Mouse (Mus musculus): ENCODE data around the gene Ldb2. TPM values are rescaled to one million over a fixed set of nuclear protein-coding genes. Genes with fewer than 3 reads are reported as not detected.

The Ldb2 gene
- total RNA-seq, 2 experiments from 2014 or later = 6.1 to 6.8 TPM

DNA sequence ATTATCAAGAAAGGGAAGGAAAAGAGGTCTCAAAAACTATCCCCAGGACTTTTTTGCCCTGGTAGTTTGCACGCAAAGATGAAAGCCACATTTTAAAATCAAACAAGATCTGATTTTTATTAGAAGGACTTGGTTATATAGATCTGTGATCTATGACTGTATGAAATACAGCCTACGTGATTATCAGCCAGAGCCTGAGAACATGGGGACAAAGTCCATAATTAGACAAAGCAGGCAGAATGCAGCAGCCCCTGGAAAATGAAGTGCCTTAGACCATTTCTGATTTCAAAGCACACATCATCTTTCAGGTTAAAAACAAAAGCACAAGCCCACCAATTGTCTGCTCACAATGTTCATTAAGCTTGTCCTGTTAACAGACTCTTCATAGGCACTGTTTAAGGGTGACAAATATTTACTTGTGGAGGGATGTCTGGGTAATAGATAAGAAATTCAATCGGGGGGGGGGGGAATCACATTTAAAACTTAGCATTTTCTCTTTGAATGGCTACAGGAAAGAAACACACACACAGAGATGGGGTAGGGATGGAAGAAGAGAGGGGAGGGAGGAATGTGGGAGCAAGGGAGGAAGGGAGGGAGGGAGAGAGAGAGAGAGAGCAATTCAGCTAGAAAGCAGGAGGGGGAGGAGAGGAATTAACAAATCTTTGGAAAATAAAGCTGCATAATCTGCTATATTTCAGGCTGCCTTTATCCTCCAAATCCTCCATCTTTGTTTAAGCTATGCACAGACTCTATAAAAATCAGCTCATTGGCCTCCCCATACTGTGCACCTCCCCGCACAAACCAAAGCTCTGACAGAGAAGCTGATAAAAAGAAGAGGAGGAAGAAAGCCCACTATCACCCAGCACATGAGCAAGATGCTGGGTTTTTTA is 153.3 kb downstream of the Ldb2 start:
- no peak for DNase-seq

DNA sequence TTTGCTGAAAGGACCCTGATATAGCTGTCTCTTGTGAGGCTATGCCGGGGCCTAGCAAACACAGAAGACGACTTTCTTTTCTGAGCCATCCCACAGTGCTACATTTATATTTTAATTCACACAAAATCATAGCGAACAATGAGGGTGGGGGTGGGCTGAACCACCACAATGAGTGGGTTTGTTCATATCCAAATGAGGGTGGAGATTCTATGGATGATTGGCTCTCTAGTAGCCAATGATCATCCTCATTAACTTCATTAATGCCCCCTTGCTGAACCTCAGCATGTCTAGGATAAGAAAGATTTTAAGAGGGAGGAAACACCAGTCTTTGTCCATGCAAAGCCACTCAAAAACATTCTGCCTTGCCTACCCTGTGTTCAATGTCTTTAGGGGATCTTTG is 156.4 kb downstream of the Ldb2 start:
- DNase-seq = no peak

DNA sequence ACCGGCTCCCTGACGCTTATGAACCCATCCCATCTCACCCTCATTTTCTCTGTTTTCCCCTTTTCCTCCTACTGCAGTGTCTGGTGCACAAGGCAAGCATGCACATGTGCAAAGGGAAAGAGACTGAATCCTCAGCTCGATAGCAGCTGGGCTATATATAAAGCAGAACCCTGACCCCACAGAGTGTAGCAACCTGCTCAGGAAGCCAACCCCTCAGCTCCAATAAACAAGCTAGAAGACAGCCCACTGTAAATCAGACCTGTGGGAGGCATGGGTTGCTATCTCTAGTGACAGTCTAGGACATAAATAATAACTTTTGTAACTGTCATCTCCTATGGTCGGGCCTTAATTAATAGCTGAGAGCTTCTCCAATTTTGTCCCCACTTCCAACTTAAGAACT is 158.4 kb downstream of the Ldb2 start:
- DNase-seq = no peak

DNA sequence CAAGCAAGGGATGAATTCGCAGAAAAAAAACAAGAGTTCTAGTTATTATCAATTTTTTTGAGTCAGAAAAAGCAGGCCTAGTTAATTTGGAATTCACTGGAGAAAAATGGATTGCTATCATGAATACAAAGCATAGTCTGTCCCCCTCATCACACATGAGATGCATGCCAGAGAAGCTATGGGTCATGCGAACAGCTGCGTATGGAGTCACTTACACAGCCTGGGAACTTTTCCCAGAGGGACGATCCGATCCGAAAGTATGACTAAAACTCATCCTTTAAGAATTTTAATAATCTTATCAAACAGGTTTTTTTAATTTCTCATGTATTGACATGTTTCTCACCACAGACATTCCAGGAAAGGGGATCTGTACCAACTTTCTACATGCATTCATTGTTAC is 163.9 kb downstream of the Ldb2 start:
- DNase-seq = peak in 1 of 2 experiments; percentile 5

DNA sequence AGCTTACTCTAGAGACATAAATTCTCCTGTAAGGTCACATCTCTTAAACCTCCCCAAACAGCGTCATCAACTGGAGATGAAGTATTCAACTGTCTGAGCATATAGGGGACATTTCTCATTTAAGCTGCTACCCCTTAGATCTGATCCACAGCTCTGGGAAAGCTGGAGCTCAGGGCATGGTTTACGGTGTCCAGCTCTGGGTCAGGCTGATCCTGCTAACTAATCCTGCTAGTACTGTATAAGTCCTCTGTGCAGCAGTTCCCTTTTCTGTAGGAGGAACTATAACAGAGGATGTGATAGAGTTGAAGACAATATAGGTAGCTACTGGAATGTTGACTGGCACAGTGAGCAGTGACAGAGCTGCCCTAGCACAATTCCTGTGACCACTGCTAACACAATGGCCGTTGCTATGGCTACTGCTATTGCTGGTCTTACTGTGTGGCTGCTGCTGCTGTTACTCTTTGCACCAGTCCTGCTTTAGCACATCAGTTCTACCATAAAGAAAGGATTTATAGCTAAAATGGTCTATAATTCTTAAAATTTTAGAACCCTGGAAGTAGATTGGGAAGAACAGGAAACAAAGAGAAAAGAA is 170.3 kb downstream of the Ldb2 start:
- no peak for DNase-seq

DNA sequence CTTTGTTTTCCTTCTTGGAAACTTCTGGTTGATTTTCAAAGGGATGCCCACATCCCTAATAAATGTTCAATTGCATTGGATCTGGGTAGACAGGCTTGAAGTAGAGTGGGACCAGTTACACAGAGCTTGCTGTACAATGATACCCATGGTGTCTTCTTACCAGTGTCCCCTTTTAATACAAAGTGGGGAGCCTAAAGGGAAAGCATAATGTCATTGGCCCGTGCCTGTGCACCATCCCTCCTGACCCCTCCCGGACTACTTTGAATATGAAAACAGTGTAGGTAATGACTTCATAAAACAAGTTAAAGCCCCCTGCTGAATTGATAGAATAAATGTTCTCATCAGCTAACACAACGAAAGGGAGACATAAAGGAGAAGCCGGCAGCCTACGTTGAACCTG is 172.0 kb downstream of the Ldb2 start:
- no peak for DNase-seq

DNA sequence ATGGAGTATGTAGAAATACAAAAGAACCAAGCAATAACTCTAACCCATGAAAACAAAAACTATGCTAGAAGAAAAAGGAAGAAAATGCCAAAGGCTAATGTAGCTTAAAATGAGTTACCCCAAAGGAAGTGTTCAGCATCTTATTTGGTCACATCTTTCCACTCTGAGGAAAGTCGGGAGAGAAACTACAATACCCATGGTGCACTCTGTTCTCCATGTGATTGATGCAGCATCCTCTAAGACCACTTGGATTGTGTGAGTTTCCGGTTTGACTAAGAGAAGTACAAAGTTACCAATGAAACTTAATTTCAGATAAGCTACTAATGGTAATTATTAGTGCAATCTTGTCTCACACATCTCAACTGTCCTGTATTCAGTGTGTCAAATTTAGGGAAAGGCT is 172.6 kb downstream of the Ldb2 start:
- DNase-seq = no peak

DNA sequence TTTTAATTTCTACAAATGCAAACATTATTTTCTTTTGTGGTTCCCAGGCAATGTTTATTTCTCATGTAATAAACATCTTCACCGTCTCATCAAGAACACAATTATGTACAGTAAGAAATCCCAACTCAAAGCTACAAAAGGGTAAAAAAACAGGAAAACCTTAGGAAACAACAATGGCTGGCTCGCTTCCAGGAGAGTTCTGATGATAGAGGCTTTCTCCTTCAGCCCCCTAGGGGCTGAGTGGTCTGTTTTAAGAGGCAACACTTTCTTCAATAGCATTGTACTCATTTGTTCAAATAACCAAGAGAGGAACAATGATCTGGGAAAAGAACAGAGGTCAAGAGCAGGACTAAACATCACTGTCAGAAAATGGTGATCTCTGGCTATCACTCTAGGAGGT is 173.4 kb downstream of the Ldb2 start:
- DNase-seq = peak; percentile 55 to 60

DNA sequence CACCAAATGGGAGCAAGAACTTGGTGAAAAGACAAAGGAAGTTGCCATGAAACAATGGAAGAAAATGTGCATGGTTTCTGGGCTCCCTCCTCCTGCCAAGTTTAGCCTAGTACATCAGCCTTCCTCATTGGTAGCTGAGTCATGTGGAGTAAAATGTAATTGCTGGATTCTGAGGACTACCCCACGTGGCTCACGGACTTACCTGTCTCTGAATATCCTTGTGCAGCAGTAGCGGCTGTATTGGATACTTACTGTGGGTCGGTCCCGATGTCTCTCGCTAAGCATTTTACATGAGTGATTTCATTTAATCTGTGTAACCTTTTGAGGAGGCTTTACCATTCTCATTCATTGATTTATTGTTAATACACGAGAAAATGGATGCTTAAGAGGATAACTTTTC is 183.8 kb downstream of the Ldb2 start:
- DNase-seq = no peak

DNA sequence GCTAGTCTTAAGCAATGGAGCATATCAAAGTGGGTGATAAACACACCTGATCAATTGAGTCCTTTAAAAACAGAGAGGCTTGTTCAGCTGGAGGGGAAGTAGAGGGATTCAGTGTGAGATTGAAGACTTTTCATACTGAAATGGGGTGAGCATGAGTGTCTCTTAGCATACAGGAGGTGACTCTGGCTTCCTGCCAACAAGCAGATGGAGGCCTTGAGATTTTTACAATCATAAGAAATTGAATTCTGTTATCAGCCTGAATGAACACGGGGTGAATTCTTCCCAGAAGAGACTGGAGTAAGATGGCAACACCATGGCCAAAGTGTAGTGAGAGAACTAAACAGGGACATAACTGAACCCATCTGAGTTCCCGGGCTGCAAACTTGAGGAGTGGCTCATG is 190.6 kb downstream of the Ldb2 start:
- no peak for DNase-seq

DNA sequence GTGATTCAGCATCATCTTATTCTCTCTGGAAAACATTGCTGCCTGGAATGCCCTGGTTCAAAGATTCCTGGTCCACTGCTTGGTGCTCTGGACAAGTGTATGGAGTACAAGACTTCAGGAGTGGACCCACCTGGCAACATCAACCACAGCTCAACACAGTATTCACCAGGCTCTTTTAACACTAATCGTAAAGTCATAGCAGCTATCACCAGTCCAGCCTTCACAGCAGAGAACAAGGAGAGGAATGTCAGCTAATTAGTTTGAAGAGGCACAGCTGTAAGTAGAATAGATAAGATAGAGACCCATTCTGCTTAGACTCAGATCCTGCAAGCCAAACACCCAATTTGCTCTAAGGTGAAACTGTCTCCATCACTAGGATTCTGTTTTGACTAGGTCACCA is 198.1 kb downstream of the Ldb2 start:
- no peak for DNase-seq

DNA sequence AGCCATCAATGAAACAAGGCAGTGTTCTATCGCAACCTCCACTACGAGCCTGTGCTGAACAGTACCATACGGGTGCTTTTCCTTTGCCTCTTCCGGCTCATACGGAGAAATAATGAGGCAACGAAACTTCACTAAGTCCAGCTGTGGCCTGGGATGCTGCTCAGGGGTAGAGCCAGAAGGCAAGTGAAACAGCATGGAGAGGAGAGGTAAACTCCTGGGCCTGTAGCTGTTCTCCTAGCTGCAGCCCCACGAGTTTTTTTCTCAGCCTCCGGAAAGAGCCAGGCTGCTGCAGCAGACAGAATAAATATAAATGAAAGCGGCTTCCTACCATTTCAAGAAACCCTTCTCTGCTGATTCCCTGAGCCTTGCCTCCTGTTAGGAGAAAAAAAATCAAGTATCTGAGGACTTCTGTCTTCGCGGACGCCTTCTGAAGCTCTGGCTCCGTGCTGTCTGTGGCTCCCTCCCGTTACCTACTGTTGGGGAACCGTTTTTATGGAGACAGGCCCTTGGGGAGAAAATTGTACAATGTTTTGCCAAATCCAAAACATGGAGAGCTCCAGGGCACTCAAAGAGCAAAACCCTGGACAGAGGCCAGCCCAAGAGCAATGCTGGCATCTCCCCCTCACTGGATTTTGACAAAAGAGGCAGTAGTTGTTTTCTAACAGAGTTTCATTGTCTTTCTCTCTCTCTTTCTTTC is 205.8 kb downstream of the Ldb2 start:
- peak in 1 of 2 experiments; percentile 21 for DNase-seq

DNA sequence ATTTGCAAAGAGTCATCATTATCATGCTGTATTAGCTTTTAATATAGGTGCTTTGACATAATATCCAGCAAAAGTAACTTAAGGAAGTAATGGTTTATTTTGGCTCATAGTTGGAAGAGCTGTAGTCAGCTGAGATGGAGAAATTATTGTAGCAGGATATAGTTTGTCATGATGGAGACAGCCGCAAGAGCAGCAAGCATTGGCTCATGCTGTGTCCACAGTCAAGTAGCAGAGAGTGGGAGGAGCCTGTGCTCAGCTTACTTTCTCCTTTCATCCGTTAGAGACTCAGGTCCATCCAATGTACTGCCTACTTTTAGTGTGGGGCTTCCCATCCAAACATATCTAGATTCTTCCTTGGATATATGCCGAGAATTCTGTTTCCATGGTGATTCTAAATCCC is 208.7 kb downstream of the Ldb2 start:
- no peak for DNase-seq

DNA sequence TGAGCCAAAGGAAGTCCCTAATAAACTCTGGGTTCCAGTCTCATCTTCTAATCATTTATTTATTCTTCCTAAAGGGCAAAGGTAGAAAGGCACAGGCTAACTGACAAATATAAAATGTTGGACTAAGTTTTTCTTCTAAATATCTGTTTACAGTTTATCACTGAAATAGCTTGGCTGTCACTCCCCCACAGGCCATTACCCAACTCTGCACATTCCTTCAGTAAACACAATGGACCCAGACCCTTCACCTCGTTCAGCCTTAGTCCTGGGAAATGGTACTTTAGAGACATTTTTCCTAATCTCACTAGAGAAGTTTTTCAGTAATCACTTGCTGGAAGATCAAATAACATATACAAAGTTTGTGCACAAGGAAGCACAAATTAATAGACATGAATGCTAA is 210.2 kb downstream of the Ldb2 start:
- no peak for DNase-seq

DNA sequence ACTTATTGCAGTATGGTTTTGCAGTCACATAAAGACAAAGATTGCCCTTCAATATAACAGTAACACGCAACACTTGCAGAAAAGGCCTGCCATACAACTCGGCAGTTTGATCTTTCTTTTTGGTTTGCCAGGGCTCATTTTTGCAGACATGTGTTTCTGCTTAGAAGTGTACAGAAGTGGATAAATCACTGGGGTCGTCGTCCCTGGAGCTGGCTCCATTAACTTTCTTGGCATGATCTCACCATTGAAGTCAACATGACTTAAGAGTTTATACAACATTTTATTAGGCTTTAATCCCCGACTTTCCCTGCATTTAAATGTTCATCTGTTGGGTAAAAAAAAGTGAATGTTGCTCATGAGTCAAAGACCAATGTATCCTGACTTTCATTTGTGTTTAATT is 212.9 kb downstream of the Ldb2 start:
- DNase-seq = no peak

DNA sequence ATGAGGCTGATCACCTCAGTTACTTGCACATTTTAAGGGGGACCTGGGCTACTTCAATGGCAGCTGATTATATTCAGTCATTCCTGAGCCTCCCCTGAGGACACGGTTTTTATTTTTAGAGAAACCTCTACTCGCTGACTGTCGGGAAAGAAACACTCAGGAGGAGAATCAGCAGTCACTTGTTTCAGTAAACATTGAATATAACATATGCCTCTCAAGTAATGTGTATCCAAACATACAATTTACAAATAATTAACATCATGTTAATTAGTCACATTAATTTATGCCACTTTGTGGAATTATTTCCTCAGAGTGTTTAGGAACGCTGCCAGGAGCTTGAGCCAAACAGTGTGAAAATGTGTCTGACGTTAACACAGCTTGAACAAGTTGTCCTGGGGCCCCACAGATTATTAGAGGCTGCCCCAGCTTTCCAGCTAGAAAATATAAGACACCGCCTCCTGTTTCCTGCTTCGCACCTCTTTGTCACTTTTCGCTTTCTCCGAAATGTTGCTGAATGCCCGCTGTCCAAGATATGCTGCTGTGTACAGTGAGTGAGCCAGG is 219.5 kb downstream of the Ldb2 start:
- DNase-seq = peak in 1 of 2 experiments; percentile 3

DNA sequence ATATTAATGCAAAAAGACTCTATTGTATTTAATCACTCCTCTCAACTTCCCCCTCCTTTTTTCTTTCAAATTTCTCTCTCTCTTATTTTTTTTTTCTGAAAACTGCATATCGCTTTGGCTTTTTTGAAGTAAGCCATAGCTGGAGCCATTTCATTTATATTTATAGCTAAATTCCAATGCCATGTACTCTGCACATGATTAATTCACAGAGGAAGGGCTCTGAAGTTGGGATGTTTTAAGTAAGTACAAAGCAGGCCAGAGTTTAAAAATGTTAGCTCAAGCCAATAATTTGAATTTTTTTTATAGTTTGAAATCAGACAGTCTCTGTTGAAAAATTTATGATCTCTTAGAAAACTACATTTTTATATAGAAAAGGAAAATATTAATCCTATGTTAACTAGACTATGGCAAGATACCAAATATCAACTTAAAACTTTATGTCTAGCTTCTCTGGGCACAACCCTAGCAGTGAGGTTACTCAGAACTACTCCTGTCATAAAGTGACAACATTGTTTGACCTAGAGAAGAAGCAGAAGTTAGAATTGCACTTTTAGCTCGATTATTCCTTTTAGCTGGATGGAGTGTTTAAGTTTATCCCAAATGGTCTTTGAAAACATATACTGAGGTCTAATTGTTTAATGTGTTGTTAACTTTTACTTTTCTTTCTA is 222.7 kb downstream of the Ldb2 start:
- no peak for DNase-seq

DNA sequence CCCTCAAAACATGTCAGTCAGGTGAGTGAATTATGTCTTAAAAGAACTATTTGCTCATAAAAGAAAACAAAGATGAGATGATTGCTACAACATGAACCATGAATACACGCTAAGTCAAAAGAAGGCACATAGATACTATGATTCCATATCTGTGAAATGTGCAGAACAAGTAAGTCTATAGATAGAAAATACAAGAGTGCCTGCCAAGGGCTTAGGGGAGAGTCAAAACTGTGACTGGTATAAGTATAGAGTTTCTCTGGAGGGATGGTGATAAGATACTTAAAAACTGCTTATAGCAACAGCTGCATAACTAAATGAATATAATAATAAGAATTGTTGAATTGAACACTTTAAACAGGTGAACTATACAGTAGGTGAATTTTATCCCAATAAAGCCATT is 224.8 kb downstream of the Ldb2 start:
- DNase-seq = no peak

DNA sequence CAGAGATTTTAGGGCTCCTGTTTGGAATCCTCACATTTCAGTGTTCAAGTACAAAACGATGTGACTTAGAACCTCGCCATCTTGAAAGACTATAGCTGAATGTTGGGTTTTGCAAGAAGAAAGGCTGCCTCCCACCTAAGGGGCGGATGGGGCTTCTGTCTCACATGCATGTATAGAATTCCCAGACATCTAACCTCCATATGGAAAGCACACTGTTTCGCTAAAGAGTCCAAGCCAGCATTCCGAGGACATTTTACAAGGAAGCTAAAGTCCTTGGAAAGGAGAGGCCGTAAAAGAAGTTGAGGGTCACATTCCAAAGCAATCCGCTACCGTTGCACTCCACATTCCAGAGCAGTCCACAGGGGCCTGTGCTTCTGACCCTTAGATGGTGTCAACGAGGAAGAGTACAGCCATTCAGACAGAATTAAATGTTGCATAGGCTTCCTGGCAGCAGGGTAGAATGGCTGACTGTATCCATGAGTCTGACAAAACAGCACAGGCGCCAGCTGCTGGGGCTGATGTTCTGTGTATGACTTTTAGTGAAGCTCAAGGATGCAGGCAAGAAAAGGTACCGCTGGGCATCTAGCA is 245.6 kb downstream of the Ldb2 start:
- peak in 1 of 2 experiments; percentile 1 for DNase-seq

DNA sequence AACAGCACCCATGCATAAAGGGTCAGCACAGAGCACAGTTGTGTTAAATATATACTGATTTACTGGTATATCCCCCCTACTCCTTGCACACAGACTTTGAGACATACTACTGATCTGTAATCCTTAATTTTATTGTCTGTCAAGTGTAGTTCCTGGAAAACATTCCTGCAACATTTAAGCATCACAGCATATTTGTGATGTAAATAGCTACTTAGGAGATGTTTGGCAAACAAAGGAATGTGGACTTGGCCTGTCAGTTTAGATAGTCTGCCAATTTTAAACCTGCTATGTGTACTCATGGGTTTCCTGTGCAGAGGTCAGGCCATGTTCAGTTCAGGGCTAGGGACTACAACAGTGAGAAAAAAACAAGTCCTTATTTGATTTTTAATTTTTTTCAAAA is 246.3 kb downstream of the Ldb2 start:
- DNase-seq = peak in 1 of 2 experiments; percentile 4

DNA sequence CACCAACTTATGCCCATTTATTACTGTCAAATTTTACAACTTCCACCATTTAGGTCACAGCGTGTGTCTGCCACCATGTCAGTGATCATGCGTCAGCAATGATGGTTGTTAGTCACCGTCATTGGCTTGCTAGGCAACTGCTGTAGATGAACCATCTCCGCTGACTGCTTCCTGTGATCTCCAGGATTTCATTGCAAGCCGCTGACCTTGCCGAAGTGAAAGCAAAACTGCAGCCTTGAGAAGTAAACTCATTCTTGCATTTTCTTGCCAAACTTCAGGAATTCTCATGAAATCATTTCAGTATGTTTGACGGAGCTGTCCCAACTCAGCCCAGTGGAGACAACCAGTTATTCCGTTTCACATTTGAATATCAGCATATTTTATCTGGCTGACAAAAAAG is 247.4 kb downstream of the Ldb2 start:
- peak; percentile 5 to 6 for DNase-seq

DNA sequence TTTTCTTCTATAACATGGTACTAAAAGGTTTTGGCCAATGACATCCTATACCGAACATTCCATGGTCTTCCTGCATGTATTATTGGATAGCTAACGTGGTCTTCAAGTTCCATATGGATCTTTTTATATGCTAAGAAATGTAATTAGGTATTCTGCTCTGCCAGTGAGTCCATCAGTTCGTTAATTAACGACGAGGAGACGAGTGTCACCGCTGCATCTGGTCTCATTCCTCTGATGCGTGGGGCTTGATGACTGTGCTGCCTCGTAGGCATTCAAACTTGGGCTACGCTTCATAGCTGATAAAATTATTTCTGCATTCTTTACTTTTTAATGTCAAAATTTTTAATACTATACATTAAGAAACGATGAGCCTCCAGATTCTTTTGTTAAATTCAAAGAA is 251.0 kb downstream of the Ldb2 start:
- DNase-seq = no peak
